Mouse (Mus musculus) myocyte (in vitro differentiated cells): ENCODE measurements around the gene Nhsl1.

Experiments used
- POLR2A ChIP-seq: IDR thresholded peaks from one replicate; pipeline ENCODE4 v1.6.1; 2011; ENCODE audit warnings: low read depth, mild to moderate bottlenecking, control low read depth, moderate library complexity; ENCODE audit not compliant: insufficient read length
- POLR2AphosphoS2 ChIP-seq: IDR thresholded peaks from one replicate; pipeline ENCODE4 v1.6.1; 2011; ENCODE audit warnings: low read depth, control low read depth; ENCODE audit not compliant: insufficient read length

DNA sequence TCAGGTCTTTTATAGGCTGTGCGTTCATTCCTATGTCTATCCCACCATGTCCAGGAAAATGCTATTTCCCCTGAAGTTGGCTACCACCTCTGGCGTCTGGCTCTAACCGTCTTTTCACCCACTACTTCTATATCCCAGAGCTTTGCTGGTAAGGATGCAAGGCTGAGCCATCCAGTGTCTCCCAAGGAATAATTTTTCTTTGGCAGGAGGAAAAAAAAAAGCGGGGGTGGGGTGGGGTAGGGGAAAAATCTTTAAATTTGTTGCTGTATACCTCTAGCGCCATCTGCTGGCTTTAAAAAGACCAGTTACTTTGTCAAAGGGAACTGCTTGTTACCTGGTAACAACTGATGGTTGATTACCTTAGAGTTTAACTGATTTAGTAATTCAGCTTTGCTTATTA, 209.7 kb downstream of the Nhsl1 start:
- no peak for TF ChIP-seq POLR2AphosphoS2
- no peak for TF ChIP-seq POLR2A
